Mouse (Mus musculus): ENCODE measurements around the gene Etaa1. TPM values are rescaled to one million over a fixed set of nuclear protein-coding genes. Genes with fewer than 3 reads are reported as not detected.
A peak's percentile ranks its signal among the peaks of the same experiment; 100 is the strongest.

The Etaa1 gene
- total and polyA plus RNA-seq, 3 experiments, result 7.7 to 13.8 TPM; not detected in 1

DNA sequence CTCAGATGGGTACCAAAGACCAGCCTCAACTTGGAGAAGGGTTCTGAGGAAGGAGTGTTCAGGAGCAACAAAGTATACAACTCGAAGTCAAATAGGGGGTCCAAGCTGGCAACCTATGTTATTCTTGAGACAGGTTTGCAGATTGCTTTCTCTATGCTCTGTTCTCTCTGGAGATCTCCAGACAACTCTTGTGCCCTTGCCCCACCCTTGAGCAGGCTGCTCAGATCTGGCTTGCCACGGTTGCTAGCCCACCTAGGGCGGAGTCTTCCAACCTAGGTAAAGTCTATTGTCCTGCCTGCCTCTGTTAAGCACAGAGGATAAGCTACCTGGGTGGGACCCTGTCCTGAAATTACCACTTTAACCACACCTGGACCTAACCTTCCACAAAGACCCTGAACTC, 21.9 kb upstream of the Etaa1 start:
- Histone ChIP-seq H3K36me3 (ENCODE audit: control insufficient read depth in 1 of 2, insufficient read depth in 2 of 2, low read length in 2 of 2) (no peaks in the 10 kb centered on the region), H3K27me3 (ENCODE audit: control insufficient read depth in 1 of 2, insufficient read depth in 2 of 2, low read length in 2 of 2) (peaks cover 6 to 12% of the 10 kb centered on the region in 2 experiments), H3K9ac (ENCODE audit: control insufficient read depth, low read depth, low read length, poor library complexity, severe bottlenecking) (no peak overlapping the region), H3K4me1 (ENCODE audit: control insufficient read depth in 1 of 2, insufficient read depth in 2 of 2, low read length in 2 of 2) (no peaks in the 10 kb centered on the region), H3K79me2 (ENCODE audit: control insufficient read depth, insufficient read depth, low read length, poor library complexity) (no peaks in the 10 kb centered on the region), H3K4me3 (ENCODE audit: control insufficient read depth in 1 of 2, insufficient read depth in 1 of 2, low read depth in 2 of 2, low read length in 2 of 2) (no peak overlapping the region), H3K27ac (ENCODE audit: control insufficient read depth, low read depth, low read length) (no peak overlapping the region), H3K9me3 (replicated peaks; ENCODE audit: insufficient read depth, low read length) (no peaks in the 10 kb centered on the region)
- TF ChIP-seq HCFC1 (IDR thresholded peaks at IDR 0.05; ENCODE audit: low read depth, low read length) (no peak), TAL1 (IDR thresholded peaks at IDR 0.05; ENCODE audit: low read length) (no peak), MAX (IDR thresholded peaks at IDR 0.05; ENCODE audit: low read length) (no peak), SMC3 (IDR thresholded peaks at IDR 0.05; ENCODE audit: low read depth, low read length) (no peak), NRF1 (IDR thresholded peaks at IDR 0.05; ENCODE audit: insufficient read depth, low read depth, low read length, poor library complexity, severe bottlenecking) (no peak), GABPA (IDR thresholded peaks at IDR 0.05; ENCODE audit: low read depth, low read length) (no peak), ZMIZ1 (IDR thresholded peaks at IDR 0.05; ENCODE audit: low read depth, low read length) (no peak)
- DNase-seq (ENCODE audit: low read depth, low spot score), result no peak

- H3K27me3 ChIP-seq (ENCODE audit: control insufficient read depth in 1 of 2, insufficient read depth in 2 of 2, low read length in 2 of 2), result no peaks in the 10 kb centered on the region
- peaks cover 4 to 6% of the 10 kb centered on the region in 2 experiments for H3K4me1 ChIP-seq (ENCODE audit: control insufficient read depth in 1 of 2, insufficient read depth in 2 of 2, low read length in 2 of 2)
- DNase-seq (ENCODE audit: low read depth, low spot score), result no peak
- peaks cover 17% of the 10 kb centered on the region for H3K79me2 ChIP-seq (ENCODE audit: control insufficient read depth, insufficient read depth, low read length, poor library complexity)
- H3K9me3 ChIP-seq (replicated peaks; ENCODE audit: insufficient read depth, low read length), result no peaks in the 10 kb centered on the region
- no peak for TF ChIP-seq ETS1 (IDR thresholded peaks at IDR 0.05; ENCODE audit: low read depth, low read length)
- no peak for TF ChIP-seq EP300 (IDR thresholded peaks at IDR 0.05; ENCODE audit: low read depth in 1 of 2, low read length in 2 of 2)
- TF ChIP-seq POLR2AphosphoS5 (IDR thresholded peaks at IDR 0.05; ENCODE audit: borderline replicate concordance, low read depth, low read length), result no peak
- TF ChIP-seq MXI1 (IDR thresholded peaks at IDR 0.05; ENCODE audit: low read depth, low read length), result no peak
- TF ChIP-seq USF2 (IDR thresholded peaks at IDR 0.05; ENCODE audit: borderline replicate concordance in 1 of 2, insufficient read depth in 1 of 2, low read depth in 1 of 2, low read length in 2 of 2), result no peak
- TF ChIP-seq POLR2AphosphoS2 (IDR thresholded peaks at IDR 0.05; ENCODE audit: low read length), result no peak
- TF ChIP-seq MAFK (IDR thresholded peaks at IDR 0.05; ENCODE audit: borderline replicate concordance, low read depth, low read length), result no peak
- no peak for TF ChIP-seq BHLHE40 (IDR thresholded peaks at IDR 0.05; ENCODE audit: borderline replicate concordance, low read depth, low read length)
- no peak for TF ChIP-seq MEF2A (IDR thresholded peaks at IDR 0.05; ENCODE audit: extremely low read depth, insufficient replicate concordance, low read depth, low read length, poor library complexity, severe bottlenecking)
- no peak for TF ChIP-seq SIN3A (IDR thresholded peaks at IDR 0.05; ENCODE audit: low read length)
- TF ChIP-seq MAZ (IDR thresholded peaks at IDR 0.05; ENCODE audit: low read depth, low read length), result no peak
- peak overlapping the region; percentile 80 to 99 for H3K4me3 ChIP-seq (ENCODE audit: control insufficient read depth in 1 of 2, insufficient read depth in 1 of 2, low read depth in 2 of 2, low read length in 2 of 2)
- peak overlapping the region; percentile 90 for H3K27ac ChIP-seq (ENCODE audit: control insufficient read depth, low read depth, low read length)
- peaks cover 16 to 31% of the 10 kb centered on the region in 2 experiments for H3K36me3 ChIP-seq (ENCODE audit: control insufficient read depth in 1 of 2, insufficient read depth in 2 of 2, low read length in 2 of 2)
- peak overlapping the region; percentile 98 for H3K9ac ChIP-seq (ENCODE audit: control insufficient read depth, low read depth, low read length, poor library complexity, severe bottlenecking)
Measured at GRCm38 (mm10) chr11:17952791-17953190, 884 bp downstream of the Etaa1 start.

Data from MEL (cell line).